Comparison of ENCODE assay signal across 9 mouse cellular contexts in genomic region chrX:158921424-158921823, GRCm38 (mm10).
DNase-seq lines count a peak whose midpoint lies in the region; ATAC-seq and TF ChIP-seq lines count a peak whose summit lies in the region.
"Had no signal": no experiment of that assay in that cellular context is flagged by ENCODE, and none has a peak within 500 bp of the region (broad histone marks: within the 10 kb centered on the region; RNA-seq: fewer than 3 reads in every experiment).

No protein-coding gene starts in this region.

- H3K27ac ChIP-seq in gastrocnemius, adult 2 months = peak overlapping the region; percentile 38; the same call in 1 of the 2 replicates
- no peak overlapping the region for H3K27ac ChIP-seq in midbrain, embryonic 13.5 days
- no peak overlapping the region for H3K27ac ChIP-seq in midbrain, postnatal 0 days (ENCODE audit: low read depth, low read length)
- no peak overlapping the region for H3K27ac ChIP-seq in midbrain, embryonic 16.5 days (ENCODE audit: low read length)
- H3K27ac ChIP-seq: stomach, postnatal 0 days had no signal

- no peak overlapping the region for H3K9ac ChIP-seq in midbrain, embryonic 13.5 days (replicated peaks)
- H3K9ac ChIP-seq in midbrain, postnatal 0 days (replicated peaks; ENCODE audit: low read length, poor library complexity, severe bottlenecking) = no peak overlapping the region
- H3K9ac ChIP-seq in midbrain, embryonic 16.5 days (ENCODE audit: low read depth, low read length) = no peak overlapping the region

- WGBS in midbrain, embryonic 13.5 days = 48% methylated on average over 5 of the region's 5 CpGs
- 44% methylated on average over 5 of the region's 5 CpGs for WGBS in midbrain, postnatal 0 days
- WGBS in midbrain, embryonic 16.5 days = 41% methylated on average over 5 of the region's 5 CpGs

- no peaks in the 10 kb centered on the region for H3K9me3 ChIP-seq in midbrain, embryonic 13.5 days
- H3K9me3 ChIP-seq in midbrain, postnatal 0 days (ENCODE audit: low read length) = no peaks in the 10 kb centered on the region
- no peaks in the 10 kb centered on the region for H3K9me3 ChIP-seq in midbrain, embryonic 16.5 days (replicated peaks; ENCODE audit: control insufficient read depth, low read length, poor library complexity, severe bottlenecking)

- peak overlapping the region; percentile 41 for H3K4me2 ChIP-seq in midbrain, embryonic 13.5 days (replicated peaks)
- H3K4me2 ChIP-seq in midbrain, postnatal 0 days (ENCODE audit: low read depth, low read length, poor library complexity, severe bottlenecking) = no peak overlapping the region
- peak overlapping the region; percentile 44; the same call in 1 of the 2 replicates for H3K4me2 ChIP-seq in midbrain, embryonic 16.5 days (ENCODE audit: low read length)

- peaks cover 10% of the 10 kb centered on the region; the same call in 1 of the 2 replicates for H3K27me3 ChIP-seq in midbrain, embryonic 13.5 days
- no peaks in the 10 kb centered on the region for H3K27me3 ChIP-seq in midbrain, postnatal 0 days (ENCODE audit: insufficient read depth, low read length)
- H3K27me3 ChIP-seq in midbrain, embryonic 16.5 days (ENCODE audit: control insufficient read depth, insufficient read depth, low read depth, low read length) = no peaks in the 10 kb centered on the region; the same call in 1 of the 2 replicates

- H3K4me3 ChIP-seq in gastrocnemius, adult 2 months = peak overlapping the region; percentile 62
- no peak overlapping the region for H3K4me3 ChIP-seq in midbrain, embryonic 13.5 days (replicated peaks)
- no peak overlapping the region for H3K4me3 ChIP-seq in midbrain, postnatal 0 days (ENCODE audit: low read depth, low read length)
- H3K4me3 ChIP-seq in midbrain, embryonic 16.5 days (ENCODE audit: low read depth, low read length) = no peak overlapping the region

- intact Hi-C loops in gastrocnemius, adult 2 months (cut with DNase I) = loop anchor here (5.0 to 10.0 kb wide), 3 partner anchors 969 to 1437 kb away; no protein-coding TSS in a partner anchor
- intact Hi-C loops in gastrocnemius, postnatal 36 days (cut with DNase I) = loop anchor here (5.0 to 10.0 kb wide), 2 partner anchors 969 to 1187 kb away; no protein-coding TSS in a partner anchor

- DNase-seq in gastrocnemius, adult 2 months = peak; percentile 34
- DNase-seq in gastrocnemius, postnatal 36 days = no peak
- DNase-seq in midbrain, postnatal 0 days (ENCODE audit: low spot score) = no peak
- peak; percentile 61 to 68 for DNase-seq in cerebellum, postnatal 10 days
- DNase-seq in layer of hippocampus, postnatal 25 days (ENCODE audit: extremely low spot score in 1 of 2, low spot score in 1 of 2) = no peak
- no peak for DNase-seq in spleen, postnatal 10 days (ENCODE audit: low spot score in 2 of 2)

- H3K36me3 ChIP-seq in midbrain, embryonic 13.5 days = no peaks in the 10 kb centered on the region
- H3K36me3 ChIP-seq in midbrain, postnatal 0 days (ENCODE audit: insufficient read depth, low read length) = no peaks in the 10 kb centered on the region
- H3K36me3 ChIP-seq in midbrain, embryonic 16.5 days (ENCODE audit: control insufficient read depth, insufficient read depth, low read length) = no peaks in the 10 kb centered on the region

- no peak for ATAC-seq in midbrain, embryonic 13.5 days
- ATAC-seq in midbrain, postnatal 0 days (ENCODE audit: low FRiP score) = no peak
- no peak for ATAC-seq in midbrain, embryonic 16.5 days

- H3K4me1 ChIP-seq in midbrain, embryonic 13.5 days (replicated peaks) = 0 out of 2 replicates have a peak, but pooled peaks cover 14% of the 10 kb centered on the region
- H3K4me1 ChIP-seq in midbrain, postnatal 0 days (ENCODE audit: insufficient read depth, low read length) = no peaks in the 10 kb centered on the region
- H3K4me1 ChIP-seq in midbrain, embryonic 16.5 days (ENCODE audit: control insufficient read depth, insufficient read depth, low read length) = peaks cover 6% of the 10 kb centered on the region

- no peak for TF ChIP-seq CTCF in gastrocnemius, adult 2 months (IDR thresholded peaks at IDR 0.05)
- no peak for TF ChIP-seq CTCF in midbrain, postnatal 0 days (IDR thresholded peaks at IDR 0.05)

Comparison
In these comparisons a context has a peak if more than half of its experiments do, and no peak if none do; other contexts are left out.
1. DNase-seq: peak in gastrocnemius, adult 2 months (single experiment) and cerebellum, postnatal 10 days (2 of 2); none in gastrocnemius, postnatal 36 days (0 of 2), midbrain, postnatal 0 days (single experiment), layer of hippocampus, postnatal 25 days (0 of 2) and spleen, postnatal 10 days (0 of 2).